Mouse (Mus musculus) intestine, postnatal 0 days (tissue): ENCODE results near the gene Ttn. TPM values are rescaled to one million over a fixed set of nuclear protein-coding genes. Genes with fewer than 3 reads are reported as not detected.
A peak's percentile ranks its signal among the peaks of the same experiment; 100 is the strongest.

Source experiments
- ATAC-seq: fragments of 200-750 bp; cut with Nextera tagmentation; 2 replicates; pipeline ENCODE4 v1.8.0; 2017; ENCODE audit warnings: mild to moderate bottlenecking, moderate TSS enrichment, moderate library complexity
- H3K27ac ChIP-seq: fragments of 300-500 bp; sonication (generic); 2 replicates; pipeline ENCODE4 v1.5.1; 2014; ENCODE audit warnings: mild to moderate bottlenecking, low read depth, low read length, moderate library complexity
- H3K27me3 ChIP-seq: fragments of 300-500 bp; sonication (generic); replicated peaks from 2 replicates; pipeline ENCODE4 v1.6.1; 2014; ENCODE audit warnings: low read length, mixed read lengths; ENCODE audit not compliant: control insufficient read depth, insufficient read depth
- H3K36me3 ChIP-seq: fragments of 300-500 bp; sonication (generic); 2 replicates; pipeline ENCODE4 v1.6.1; 2014; ENCODE audit warnings: mild to moderate bottlenecking, moderate library complexity; ENCODE audit not compliant: control insufficient read depth, insufficient read depth
- H3K4me1 ChIP-seq: fragments of 300-500 bp; sonication (generic); replicated peaks from 2 replicates; pipeline ENCODE4 v1.6.1; 2014; ENCODE audit warnings: antibody characterized with exemption, low read length, mixed read lengths; ENCODE audit not compliant: control insufficient read depth, insufficient read depth
- H3K4me2 ChIP-seq: fragments of 300-500 bp; sonication (generic); replicated peaks from 2 replicates; pipeline ENCODE4 v1.6.1; 2014; ENCODE audit warnings: low read depth, mild to moderate bottlenecking, moderate library complexity
- H3K4me3 ChIP-seq: fragments of 300-500 bp; sonication (generic); 2 replicates; pipeline ENCODE4 v1.5.1; 2014; ENCODE audit warnings: low read depth, low read length
- H3K9ac ChIP-seq: fragments of 300-500 bp; sonication (generic); 2 replicates; pipeline ENCODE4 v1.6.1; 2014; ENCODE audit warnings: mild to moderate bottlenecking, low read depth, low read length
- H3K9me3 ChIP-seq: fragments of 300-500 bp; sonication (generic); 2 replicates; pipeline ENCODE4 v1.6.1; 2016; ENCODE audit warnings: mixed run types; ENCODE audit not compliant: control insufficient read depth
- CTCF ChIP-seq: sonication (generic); IDR thresholded peaks from 2 replicates; pipeline ENCODE4 v1.5.1; 2016; ENCODE audit warnings: low read depth, mild to moderate bottlenecking, control low read depth, antibody characterized with exemption, moderate library complexity
- WGBS: fragments of 180-500 bp; shearing (Covaris S2); extraction: QIAGEN DNeasy Blood & Tissue Kit; methylation state at CpG from one replicate; pipeline ENCODE4 v1.1.7; 2014; 5-methylcytosine and 5-hydroxymethylcytosine counted together
- polyA plus RNA-seq: library from polyadenylated mRNA; unstranded; fragments of >200 nt; fragmentation: Nextera tagmentation; extraction: Ambion mirVana; gene quantifications from 2 replicates; pipeline ENCODE4 v1.2.1, GENCODE M21; 2015

Ttn gene
- polyA plus RNA-seq, 1 experiment from 2014 or later: 0.01 TPM

DNA sequence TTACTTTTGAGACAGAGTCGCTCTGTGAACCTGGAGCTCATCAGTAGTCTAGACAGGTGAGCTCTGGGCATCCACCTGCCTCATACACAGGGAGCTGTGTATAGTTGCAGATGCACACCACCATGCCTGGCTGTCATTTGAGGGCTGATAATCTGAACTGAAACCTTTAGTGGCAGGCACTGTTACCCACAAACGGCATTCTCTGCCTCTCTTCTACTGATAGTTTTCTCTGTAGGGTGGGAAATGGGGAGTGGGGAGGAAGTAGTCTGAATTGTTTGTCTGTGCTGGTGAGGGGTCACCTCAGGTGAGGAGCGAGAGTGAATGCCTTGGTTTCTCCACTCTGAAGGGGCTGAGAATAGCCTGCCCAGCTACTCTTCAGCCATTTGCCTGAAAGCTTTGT is 294.7 kb downstream of the Ttn start:
- no peak overlapping the region for H3K9ac ChIP-seq
- ATAC-seq: no peak
- H3K9me3 ChIP-seq: no peaks in the 10 kb centered on the region
- no peak overlapping the region for H3K4me2 ChIP-seq
- no peaks in the 10 kb centered on the region for H3K27me3 ChIP-seq
- no peak overlapping the region for H3K27ac ChIP-seq
- 63% methylated on average over 3 of the region's 3 CpGs for WGBS
- peaks cover 72% of the 10 kb centered on the region for H3K36me3 ChIP-seq
- H3K4me1 ChIP-seq: no peaks in the 10 kb centered on the region
- no peak for TF ChIP-seq CTCF
- no peak overlapping the region for H3K4me3 ChIP-seq

DNA sequence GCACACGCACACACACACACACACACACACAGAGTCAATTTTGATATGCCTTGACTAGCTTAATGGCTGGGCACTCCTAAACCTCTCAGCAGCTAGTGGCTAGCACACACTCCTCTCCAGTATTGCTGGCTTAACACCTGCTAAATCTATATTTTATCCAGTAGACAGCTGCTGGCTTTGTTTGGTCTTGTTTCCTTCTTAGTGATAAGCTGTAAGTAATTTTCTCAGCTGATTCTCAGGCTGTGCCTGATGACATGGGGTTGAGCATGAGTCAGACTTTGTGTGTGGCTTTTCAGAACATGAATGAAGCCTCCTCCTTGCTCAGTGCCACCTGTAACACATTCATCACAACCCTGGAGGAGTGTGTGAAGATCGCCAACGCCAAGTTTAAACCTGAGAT is 295.4 kb downstream of the Ttn start:
- Histone ChIP-seq H3K36me3 (peaks cover 67% of the 10 kb centered on the region), H3K4me1 (no peaks in the 10 kb centered on the region), H3K9me3 (no peaks in the 10 kb centered on the region), H3K27me3 (no peaks in the 10 kb centered on the region), H3K27ac (no peak overlapping the region), H3K4me3 (no peak overlapping the region), H3K9ac (no peak overlapping the region), H3K4me2 (no peak overlapping the region)
- 94% methylated on average over 3 of the region's 3 CpGs for WGBS
- ATAC-seq: no peak
- no peak for TF ChIP-seq CTCF

DNA sequence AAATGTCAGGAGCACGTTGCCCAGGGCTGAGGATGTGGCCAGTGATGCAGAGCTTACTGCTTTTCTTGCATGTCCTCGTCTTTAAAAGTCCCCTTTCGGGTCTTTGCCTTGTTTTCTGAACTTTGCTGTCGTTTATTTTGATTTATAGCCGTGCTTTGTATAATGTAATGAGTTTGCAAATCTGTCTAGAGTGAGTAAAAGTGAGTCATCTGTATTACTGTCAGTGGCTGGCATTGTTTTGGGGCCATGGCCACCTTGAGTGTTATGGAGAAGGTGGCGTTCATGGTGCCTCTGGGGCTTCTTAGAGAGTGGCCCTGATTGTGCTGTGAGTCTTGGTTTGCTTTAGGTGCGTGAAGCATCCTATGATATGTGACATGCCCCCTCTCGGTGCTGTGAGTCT is 300.0 kb downstream of the Ttn start:
- Histone ChIP-seq H3K9me3 (no peaks in the 10 kb centered on the region), H3K27me3 (no peaks in the 10 kb centered on the region), H3K27ac (no peak overlapping the region), H3K9ac (no peak overlapping the region), H3K4me3 (no peak overlapping the region), H3K4me2 (no peak overlapping the region), H3K4me1 (no peaks in the 10 kb centered on the region), H3K36me3 (peaks cover 52% of the 10 kb centered on the region)
- no peak for TF ChIP-seq CTCF
- ATAC-seq: no peak
- WGBS: 82% methylated on average over 8 of the region's 8 CpGs

DNA sequence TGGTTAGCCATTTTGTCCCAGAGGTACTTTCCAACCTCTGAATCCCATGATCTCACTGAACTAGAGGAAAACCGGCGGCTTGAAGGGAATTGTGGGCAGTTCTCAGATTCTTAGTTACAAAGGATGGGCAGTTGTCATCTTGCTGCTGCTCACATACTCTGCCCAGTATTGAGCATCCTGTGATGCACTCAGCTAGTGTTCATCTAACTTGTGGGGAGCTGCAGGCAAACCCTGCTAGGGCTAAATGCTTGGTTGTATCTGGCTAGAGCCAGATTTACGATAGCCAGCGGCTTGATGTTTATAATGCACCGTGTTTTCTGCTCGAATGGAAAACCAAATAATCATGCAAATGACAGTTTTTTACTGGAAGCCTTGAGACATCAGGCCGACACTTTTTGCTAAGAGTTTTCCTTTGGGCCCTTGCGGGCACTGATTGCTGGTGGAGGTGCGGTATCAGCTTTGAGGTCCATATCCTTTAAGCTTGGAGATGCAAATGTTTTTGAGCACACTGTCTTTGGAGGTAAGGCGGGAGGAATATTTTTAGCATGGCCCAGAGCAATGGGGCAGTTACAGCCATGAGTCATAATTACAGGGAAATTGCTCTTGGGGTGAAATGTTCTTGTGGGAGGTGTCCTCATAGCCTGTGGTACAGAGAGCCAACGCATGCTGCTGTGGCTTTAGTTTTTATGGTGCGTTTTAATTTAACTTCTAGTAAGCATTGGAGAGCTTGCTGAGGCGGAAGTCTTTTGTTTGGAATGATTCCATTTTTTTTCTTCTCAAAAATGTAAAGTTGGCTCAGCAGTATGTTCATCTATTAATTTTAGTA is 305.7 kb downstream of the Ttn start:
- Histone ChIP-seq H3K9ac (no peak overlapping the region), H3K36me3 (peaks cover 16% of the 10 kb centered on the region; the same call in 1 of the 2 replicates), H3K9me3 (no peaks in the 10 kb centered on the region), H3K4me2 (peak overlapping the region; percentile 69), H3K4me3 (no peak overlapping the region; the same call in 1 of the 2 replicates), H3K27me3 (no peaks in the 10 kb centered on the region), H3K4me1 (0 out of 2 replicates have a peak, but pooled peaks cover 3% of the 10 kb centered on the region), H3K27ac (no peak overlapping the region)
- no peak for ATAC-seq
- 41% methylated on average over 13 of the region's 13 CpGs for WGBS
- TF ChIP-seq CTCF: no peak

DNA sequence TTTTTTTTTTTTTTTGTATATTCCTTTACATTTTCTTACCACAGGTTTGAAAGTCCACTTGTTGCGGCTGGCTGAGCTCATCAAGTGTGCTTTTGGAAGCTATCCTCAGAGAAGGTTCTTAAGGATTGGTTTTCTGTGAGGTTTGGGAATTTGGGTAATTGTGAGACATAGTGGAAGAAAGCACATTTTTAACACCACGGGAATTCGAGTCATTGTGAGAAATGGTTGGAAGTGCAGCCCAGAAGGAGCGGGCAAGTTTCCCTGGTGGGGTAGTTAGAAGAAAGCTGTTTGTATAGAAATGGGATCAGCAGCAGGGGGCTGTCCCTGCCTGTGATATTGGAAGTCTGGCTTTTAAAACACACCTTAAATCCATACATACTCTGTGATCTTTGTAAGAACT is 306.4 kb downstream of the Ttn start:
- Histone ChIP-seq H3K4me2 (peak overlapping the region; percentile 69), H3K9ac (peak overlapping the region; percentile 83), H3K9me3 (no peaks in the 10 kb centered on the region), H3K4me3 (peak overlapping the region; percentile 89), H3K36me3 (peaks cover 16% of the 10 kb centered on the region; the same call in 1 of the 2 replicates), H3K4me1 (0 out of 2 replicates have a peak, but pooled peaks cover 3% of the 10 kb centered on the region), H3K27me3 (no peaks in the 10 kb centered on the region), H3K27ac (no peak overlapping the region)
- no peak for TF ChIP-seq CTCF
- 12% methylated on average over 4 of the region's 4 CpGs for WGBS
- no peak for ATAC-seq

DNA sequence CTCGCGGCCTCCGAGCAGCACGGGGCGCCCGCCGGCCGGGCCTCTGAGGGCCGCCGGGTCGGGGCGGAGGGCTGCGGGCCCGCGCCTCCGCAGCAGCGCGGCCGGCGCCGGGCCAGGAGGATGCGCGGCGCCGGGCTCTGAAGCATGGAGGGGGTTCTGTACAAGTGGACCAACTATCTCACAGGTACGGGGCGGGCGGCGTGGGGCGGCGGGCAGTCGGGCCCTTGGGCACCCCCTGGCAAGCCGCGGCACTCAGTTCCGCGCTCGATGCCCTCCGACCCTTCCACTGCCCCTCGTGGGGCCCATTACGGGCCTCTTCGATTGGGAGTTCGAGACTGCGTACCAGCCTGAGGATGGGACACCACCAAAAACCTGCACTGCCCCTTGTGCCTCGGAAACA is 306.9 kb downstream of the Ttn start:
- 0 out of 2 replicates have a peak, but pooled peaks cover 3% of the 10 kb centered on the region for H3K4me1 ChIP-seq
- WGBS: under 1% methylated on average over 44 of the region's 44 CpGs
- H3K9me3 ChIP-seq: no peaks in the 10 kb centered on the region
- peak overlapping the region; percentile 83 for H3K9ac ChIP-seq
- no peaks in the 10 kb centered on the region for H3K27me3 ChIP-seq
- no peak for TF ChIP-seq CTCF
- peak; percentile 51 for ATAC-seq
- H3K4me2 ChIP-seq: peak overlapping the region; percentile 69
- peak overlapping the region; percentile 89 for H3K4me3 ChIP-seq
- peaks cover 13% of the 10 kb centered on the region; the same call in 1 of the 2 replicates for H3K36me3 ChIP-seq
- peak overlapping the region; percentile 91 for H3K27ac ChIP-seq
